Mouse (Mus musculus) hindbrain, embryonic 11.5 days (tissue): Measurements from ENCODE around the gene Fam76a. TPM values are rescaled to one million over a fixed set of nuclear protein-coding genes. Genes with fewer than 3 reads are reported as not detected.
A peak's percentile ranks its signal among the peaks of the same experiment; 100 is the strongest.
"Not testable (repeated sequence)": the region's sequence is repeated elsewhere in the genome, so short reads cannot be mapped to it uniquely, and the experiment has no call there.

Experiments
- ATAC-seq: fragments of 200-750 bp; cut with Nextera tagmentation; 2 replicates; pipeline ENCODE4 v1.8.0; 2017; ENCODE audit warnings: mild to moderate bottlenecking, moderate TSS enrichment, moderate library complexity; ENCODE audit not compliant: low FRiP score
- DNase-seq: peaks from one replicate; pipeline ENCODE4 v3.0.0-alpha.2; 2015; ENCODE audit warnings: low spot score
- H3K27ac ChIP-seq: fragments of 300-500 bp; sonication (generic); 2 replicates; pipeline ENCODE4 v1.5.1; 2014; ENCODE audit warnings: mild to moderate bottlenecking, low read depth, low read length
- H3K27me3 ChIP-seq: fragments of 300-500 bp; sonication (generic); 2 replicates; pipeline ENCODE4 v1.6.1; 2014; ENCODE audit warnings: mild to moderate bottlenecking, low read length, moderate library complexity, mixed read lengths; ENCODE audit not compliant: control insufficient read depth, insufficient read depth
- H3K36me3 ChIP-seq: fragments of 300-500 bp; sonication (generic); 2 replicates; pipeline ENCODE4 v1.6.1; 2014; ENCODE audit warnings: mild to moderate bottlenecking, low read length, moderate library complexity, mixed read lengths; ENCODE audit not compliant: control insufficient read depth, insufficient read depth
- H3K4me1 ChIP-seq: fragments of 300-500 bp; sonication (generic); replicated peaks from 2 replicates; pipeline ENCODE4 v1.6.1; 2014; ENCODE audit warnings: low read length, mixed read lengths; ENCODE audit not compliant: control insufficient read depth, insufficient read depth
- H3K4me2 ChIP-seq: fragments of 300-500 bp; sonication (generic); replicated peaks from 2 replicates; pipeline ENCODE4 v1.6.1; 2014; ENCODE audit warnings: mild to moderate bottlenecking, low read depth, low read length
- H3K4me3 ChIP-seq: fragments of 300-500 bp; sonication (generic); 2 replicates; pipeline ENCODE4 v1.5.1; 2014; ENCODE audit warnings: low read depth, low read length
- H3K9ac ChIP-seq: fragments of 300-500 bp; sonication (generic); 2 replicates; pipeline ENCODE4 v1.6.1; 2014; ENCODE audit warnings: low read depth, low read length
- H3K9me3 ChIP-seq: fragments of 300-500 bp; sonication (generic); 2 replicates; pipeline ENCODE4 v1.6.1; 2016; ENCODE audit warnings: low read length; ENCODE audit not compliant: control insufficient read depth
- WGBS: fragments of 180-500 bp; shearing (Covaris S2); extraction: QIAGEN DNeasy Blood & Tissue Kit; methylation state at CpG from one replicate; pipeline ENCODE4 v1.1.7; 2014; 5-methylcytosine and 5-hydroxymethylcytosine counted together
- polyA plus RNA-seq: library from polyadenylated mRNA; unstranded; fragments of >200 nt; fragmentation: Nextera tagmentation; extraction: Ambion mirVana; gene quantifications from 2 replicates; pipeline ENCODE4 v1.2.1, GENCODE M21; 2014

Gene Fam76a
- polyA plus RNA-seq, 1 experiment from 2014 or later, result 31.9 TPM

DNA sequence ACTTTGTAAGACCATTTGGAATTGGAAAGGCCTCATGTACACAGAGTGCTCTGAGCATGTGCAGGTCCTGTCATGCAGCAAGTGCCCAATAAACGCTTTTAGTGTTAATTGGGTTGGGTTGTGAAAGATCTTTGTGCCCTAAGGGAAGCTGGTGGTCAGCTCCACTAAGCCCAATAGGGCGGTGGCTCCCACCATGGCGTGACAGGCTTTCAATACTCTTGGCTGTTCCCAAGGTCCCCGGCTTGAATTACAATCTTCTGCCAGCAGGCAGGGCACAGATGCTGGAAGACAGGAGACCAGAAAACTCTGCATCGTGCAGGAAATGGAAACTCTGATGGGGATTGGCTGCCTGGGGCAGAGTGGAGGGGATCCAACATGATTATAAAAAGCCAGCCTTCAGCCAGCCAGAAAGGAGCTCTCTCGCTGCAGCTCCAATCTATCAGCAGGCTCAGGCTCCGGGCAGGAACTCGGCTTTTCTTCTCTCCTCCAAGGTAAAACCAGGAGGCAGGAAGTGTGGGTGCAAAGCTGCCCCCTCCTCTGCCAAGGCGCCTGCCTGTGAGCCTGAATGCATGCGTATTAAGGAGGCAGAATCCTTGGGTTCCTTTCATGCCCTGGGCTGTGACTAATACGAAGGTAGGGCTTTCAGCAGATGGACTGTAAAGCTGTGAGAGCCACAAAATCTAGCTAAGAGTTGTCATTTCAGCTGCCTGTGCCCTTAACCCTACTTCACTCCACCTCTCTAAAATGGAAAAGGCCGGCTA is 16.0 kb upstream of the Fam76a start:
- no peaks in the 10 kb centered on the region for H3K36me3 ChIP-seq
- no peak overlapping the region for H3K4me3 ChIP-seq
- 0 out of 2 replicates have a peak, but pooled peaks cover 7% of the 10 kb centered on the region for H3K4me1 ChIP-seq
- peak; percentile 38 for DNase-seq
- H3K9me3 ChIP-seq, result no peaks in the 10 kb centered on the region
- no peak overlapping the region for H3K9ac ChIP-seq
- peak overlapping the region; percentile 70; the same call in 1 of the 2 replicates for H3K27ac ChIP-seq
- ATAC-seq, result 0 out of 2 replicates have a peak, but pooled peaks have one; percentile 30
- H3K4me2 ChIP-seq, result no peak overlapping the region
- 59% methylated on average over 12 of the region's 12 CpGs for WGBS
- 0 out of 2 replicates have a peak, but pooled peaks cover 4% of the 10 kb centered on the region for H3K27me3 ChIP-seq

DNA sequence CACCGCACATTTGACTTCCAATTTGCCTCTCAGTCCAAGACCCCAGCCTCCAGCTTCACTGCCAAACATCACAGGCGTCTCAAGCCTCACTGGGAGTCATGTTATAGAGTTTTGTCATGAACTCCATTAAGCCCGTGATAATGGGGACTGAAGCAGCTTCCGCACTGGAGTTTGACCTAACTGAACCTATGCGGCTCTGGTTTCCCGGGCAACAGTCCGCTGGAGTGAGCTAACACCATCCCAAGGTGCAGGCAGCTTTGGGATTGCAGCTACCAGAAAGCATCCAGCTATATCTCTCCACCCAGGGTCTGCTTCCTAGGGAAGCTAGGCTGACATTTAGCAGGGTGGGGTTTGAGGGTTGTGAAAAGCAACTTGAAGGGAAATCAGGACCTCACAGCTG is 12.3 kb upstream of the Fam76a start:
- ATAC-seq (no peak), DNase-seq (peak; percentile 42)
- Histone ChIP-seq H3K27ac (no peak overlapping the region), H3K4me2 (no peak overlapping the region), H3K9me3 (no peaks in the 10 kb centered on the region), H3K4me1 (0 out of 2 replicates have a peak, but pooled peaks cover 7% of the 10 kb centered on the region), H3K9ac (no peak overlapping the region), H3K36me3 (no peaks in the 10 kb centered on the region), H3K27me3 (no peaks in the 10 kb centered on the region), H3K4me3 (no peak overlapping the region)
- WGBS, result 27% methylated on average over 7 of the region's 7 CpGs

DNA sequence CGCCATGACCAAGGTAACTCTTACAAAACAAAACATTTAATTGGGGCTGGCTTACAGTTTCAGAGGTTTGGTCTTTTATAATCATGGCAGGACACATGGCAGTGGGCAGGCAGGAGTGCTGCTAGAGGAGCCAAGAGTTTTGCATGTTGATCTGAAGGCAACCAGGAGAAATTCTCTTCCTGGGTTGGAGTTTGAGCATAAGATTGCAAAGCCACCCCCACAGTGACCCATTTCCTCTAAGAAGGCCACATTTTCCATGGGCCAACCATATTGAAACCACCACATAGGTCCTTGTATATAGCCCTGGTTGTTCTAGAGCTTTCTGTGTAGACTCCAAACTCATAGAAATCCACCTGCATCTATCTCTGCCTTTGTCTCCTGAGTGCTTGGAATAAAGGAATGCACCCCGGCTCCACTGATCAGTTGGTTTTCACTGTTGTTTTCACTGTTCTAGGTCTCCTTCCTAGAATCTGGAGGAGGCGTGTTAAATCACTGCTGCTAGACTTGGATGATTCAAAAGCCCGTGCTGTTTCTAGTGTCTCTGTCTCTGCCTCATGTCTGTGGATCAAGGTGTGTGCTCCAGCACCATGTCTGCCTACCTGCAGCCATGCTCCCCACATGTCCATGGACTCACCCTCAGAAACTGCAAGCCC is 10.5 kb upstream of the Fam76a start:
- H3K9ac ChIP-seq, result no peak overlapping the region
- H3K4me2 ChIP-seq, result no peak overlapping the region
- no peaks in the 10 kb centered on the region for H3K27me3 ChIP-seq
- ATAC-seq, result no peak
- 0 out of 2 replicates have a peak, but pooled peaks cover 4% of the 10 kb centered on the region for H3K4me1 ChIP-seq
- H3K36me3 ChIP-seq, result no peaks in the 10 kb centered on the region
- H3K9me3 ChIP-seq, result no peaks in the 10 kb centered on the region
- no peak overlapping the region for H3K27ac ChIP-seq
- WGBS, result 86% methylated on average over 4 of the region's 4 CpGs
- H3K4me3 ChIP-seq, result no peak overlapping the region
- no peak for DNase-seq

DNA sequence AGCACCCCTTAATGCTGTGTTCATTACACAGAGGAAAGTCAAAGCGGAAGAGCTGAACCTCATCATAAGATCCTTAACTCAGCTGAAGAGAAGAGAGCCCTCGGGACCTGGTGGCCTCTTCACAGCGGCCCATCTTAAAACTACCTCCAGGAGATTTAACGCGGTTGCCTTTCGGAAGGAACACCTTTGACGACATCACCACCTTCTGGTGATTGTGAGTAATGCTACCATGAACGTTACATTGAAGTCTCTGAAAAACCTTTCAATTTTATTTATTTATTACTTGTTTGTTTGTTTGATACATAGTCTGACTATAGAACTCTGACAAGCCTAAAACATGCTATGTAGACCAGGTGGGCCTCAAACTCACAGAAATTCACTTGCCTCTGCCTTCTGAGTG is 8.4 kb upstream of the Fam76a start:
- Histone ChIP-seq H3K9me3 (no peaks in the 10 kb centered on the region), H3K27me3 (no peaks in the 10 kb centered on the region), H3K36me3 (no peaks in the 10 kb centered on the region), H3K4me2 (no peak overlapping the region), H3K4me1 (0 out of 2 replicates have a peak, but pooled peaks cover 4% of the 10 kb centered on the region), H3K27ac (no peak overlapping the region), H3K9ac (no peak overlapping the region), H3K4me3 (no peak overlapping the region)
- no peak for ATAC-seq
- 7% methylated on average over 8 of the region's 8 CpGs for WGBS
- DNase-seq, result peak; percentile 64

DNA sequence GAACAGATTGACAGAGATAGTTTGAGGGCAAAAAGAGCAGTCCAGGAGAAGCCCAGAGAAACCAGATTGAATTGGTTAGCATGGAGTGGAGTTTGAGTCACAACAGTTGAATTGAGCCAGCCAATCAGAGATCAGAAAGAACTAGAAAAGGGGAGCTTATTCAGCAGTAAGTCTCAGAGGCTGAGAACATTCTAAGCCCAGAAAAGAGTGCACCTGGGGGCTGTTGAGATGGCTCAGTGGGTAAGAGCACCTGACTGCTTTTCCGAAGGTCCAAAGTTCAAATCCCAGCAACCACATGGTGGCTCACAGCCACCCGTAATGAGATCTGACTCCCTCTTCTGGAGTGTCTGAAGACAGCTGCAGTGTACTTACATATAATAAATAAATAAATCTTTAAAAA is 4.2 kb upstream of the Fam76a start:
- not testable (repeated sequence) for H3K4me3 ChIP-seq, H3K4me1 ChIP-seq, DNase-seq, ATAC-seq, H3K27me3 ChIP-seq, H3K9me3 ChIP-seq, H3K27ac ChIP-seq, H3K9ac ChIP-seq, H3K36me3 ChIP-seq, H3K4me2 ChIP-seq
- 74% methylated on average over 2 of the region's 2 CpGs for WGBS

DNA sequence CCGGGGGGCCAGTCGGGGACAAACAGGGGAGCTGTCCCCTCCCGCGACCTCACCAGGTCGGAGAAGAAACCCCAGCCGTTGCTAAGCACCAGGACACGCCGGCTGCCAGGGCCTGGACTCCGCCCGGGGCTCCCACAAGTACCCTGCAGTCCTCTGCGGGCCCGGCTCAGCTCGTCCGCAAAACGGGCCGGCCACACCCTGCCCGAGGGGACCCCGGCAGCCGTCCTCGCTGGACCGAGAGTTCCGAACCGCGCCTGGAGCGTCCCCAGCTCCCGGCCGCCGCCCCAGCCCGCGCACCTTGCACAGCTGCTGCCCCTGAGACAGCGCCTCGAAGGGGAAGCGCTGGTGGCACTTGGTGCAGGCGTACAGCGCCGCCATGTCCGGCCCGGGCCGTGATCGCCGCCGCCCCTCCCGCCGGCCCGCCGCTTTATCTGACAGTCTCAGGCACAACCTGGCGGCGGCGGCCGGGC is 262 bp downstream of the Fam76a start:
- Histone ChIP-seq H3K4me1 (0 out of 2 replicates have a peak, but pooled peaks cover 3% of the 10 kb centered on the region), H3K27me3 (no peaks in the 10 kb centered on the region), H3K36me3 (no peaks in the 10 kb centered on the region), H3K9ac (peak overlapping the region; percentile 87), H3K9me3 (no peaks in the 10 kb centered on the region), H3K4me3 (peak overlapping the region; percentile 77), H3K27ac (peak overlapping the region; percentile 83), H3K4me2 (peak overlapping the region; percentile 76)
- no peak for DNase-seq
- ATAC-seq, result peak; percentile 75
- WGBS, result under 1% methylated on average over 27 of the region's 50 CpGs

DNA sequence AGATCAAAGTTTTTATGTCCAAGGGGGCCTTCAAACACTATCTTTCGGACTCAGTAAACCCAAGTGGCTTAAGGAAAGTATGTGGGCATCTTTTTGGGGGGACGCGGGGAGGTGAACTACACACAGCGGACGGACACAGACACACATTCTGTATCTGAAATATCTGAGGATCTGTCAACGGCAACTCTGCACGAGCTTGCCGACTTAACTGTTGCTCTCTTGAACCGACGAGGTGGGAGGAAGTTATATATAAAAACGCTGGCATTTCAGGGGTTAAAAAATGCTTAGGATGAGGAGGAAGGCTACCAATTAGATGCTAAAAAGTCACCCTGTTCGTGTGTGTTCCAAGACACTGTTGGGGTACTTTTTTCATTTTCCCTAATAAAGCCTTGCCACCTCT is 870 bp downstream of the Fam76a start:
- H3K27ac ChIP-seq, result no peak overlapping the region
- DNase-seq, result no peak
- H3K36me3 ChIP-seq, result no peaks in the 10 kb centered on the region
- H3K9me3 ChIP-seq, result no peaks in the 10 kb centered on the region
- peak overlapping the region; percentile 87 for H3K9ac ChIP-seq
- WGBS, result 43% methylated on average over 12 of the region's 12 CpGs
- H3K4me2 ChIP-seq, result peak overlapping the region; percentile 76
- H3K4me3 ChIP-seq, result peak overlapping the region; percentile 77
- no peaks in the 10 kb centered on the region for H3K27me3 ChIP-seq
- 0 out of 2 replicates have a peak, but pooled peaks cover 3% of the 10 kb centered on the region for H3K4me1 ChIP-seq
- no peak for ATAC-seq

DNA sequence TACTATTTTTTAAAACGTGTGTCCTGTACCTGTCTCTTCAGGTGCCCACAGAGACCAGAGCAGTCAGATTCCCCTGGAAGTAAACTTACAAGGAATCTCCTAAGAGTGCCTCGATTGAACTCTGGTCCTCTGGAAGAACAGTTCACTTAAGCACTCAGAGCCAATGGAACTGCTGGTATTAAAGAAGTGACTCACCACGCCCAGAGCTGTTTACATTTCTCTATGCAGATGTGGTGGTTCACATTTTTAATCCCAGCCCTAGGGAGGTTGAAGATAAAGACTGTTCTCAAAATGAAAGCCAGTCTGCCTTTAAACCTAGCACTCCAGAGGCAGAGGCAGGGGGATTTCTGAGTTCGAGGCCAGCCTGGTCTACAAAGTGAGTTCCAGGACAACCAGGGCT is 2.2 kb downstream of the Fam76a start:
- ATAC-seq (no peak), DNase-seq (no peak)
- no peak overlapping the region for H3K27ac ChIP-seq
- no peak overlapping the region for H3K4me2 ChIP-seq
- no peaks in the 10 kb centered on the region for H3K36me3 ChIP-seq
- 88% methylated on average over 4 of the region's 4 CpGs for WGBS
- 0 out of 2 replicates have a peak, but pooled peaks cover 3% of the 10 kb centered on the region for H3K4me1 ChIP-seq
- no peak overlapping the region for H3K4me3 ChIP-seq
- no peaks in the 10 kb centered on the region for H3K9me3 ChIP-seq
- H3K27me3 ChIP-seq, result no peaks in the 10 kb centered on the region
- H3K9ac ChIP-seq, result no peak overlapping the region
